Mouse (Mus musculus): ENCODE results near the gene Ttc39a.
"Not testable (repeated sequence)": the region's sequence is repeated elsewhere in the genome, so short reads cannot be mapped to it uniquely, and the experiment has no call there.

Gene Ttc39a

DNA sequence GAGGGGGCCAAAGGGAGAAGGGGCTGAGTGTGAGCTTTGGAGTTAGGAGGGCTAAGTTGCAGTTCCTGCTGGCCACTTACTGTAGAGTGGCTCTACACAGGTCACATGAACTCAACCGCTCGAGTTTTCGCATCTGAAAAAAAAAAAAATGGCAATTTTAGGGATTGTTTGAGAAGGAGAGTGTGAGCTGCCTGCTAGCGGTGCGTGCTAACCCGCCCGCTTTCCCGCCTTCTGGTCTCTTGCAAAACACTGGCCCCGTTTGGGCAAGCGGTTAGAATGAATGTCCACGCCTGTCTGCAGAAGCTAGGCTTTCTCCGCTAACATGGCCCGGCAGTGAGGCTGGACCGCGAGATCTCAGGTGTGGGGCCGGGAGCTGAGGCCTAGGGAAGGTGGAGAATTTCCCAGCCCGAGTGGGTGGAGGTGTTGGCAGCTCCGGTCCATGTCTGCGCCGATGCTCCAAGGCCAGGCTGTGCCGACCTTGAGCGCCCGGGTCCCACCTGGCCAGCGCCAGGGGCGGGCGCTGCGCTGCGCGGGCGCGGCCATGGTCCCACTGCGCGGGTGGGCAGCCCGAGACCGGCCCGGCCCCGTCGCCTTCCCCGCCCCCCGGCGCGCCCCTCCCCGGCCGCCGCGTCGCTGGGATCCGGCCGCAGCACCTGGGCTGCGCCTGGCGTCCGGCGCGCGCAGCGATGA is at the start of gene Ttc39a:
Gene Ttc39a, plus strand, starts transcription at position 138 of the 690 bp plus-strand sequence.
- DNase-seq (ENCODE audit: low read depth, low spot score): peak; percentile 75

DNA sequence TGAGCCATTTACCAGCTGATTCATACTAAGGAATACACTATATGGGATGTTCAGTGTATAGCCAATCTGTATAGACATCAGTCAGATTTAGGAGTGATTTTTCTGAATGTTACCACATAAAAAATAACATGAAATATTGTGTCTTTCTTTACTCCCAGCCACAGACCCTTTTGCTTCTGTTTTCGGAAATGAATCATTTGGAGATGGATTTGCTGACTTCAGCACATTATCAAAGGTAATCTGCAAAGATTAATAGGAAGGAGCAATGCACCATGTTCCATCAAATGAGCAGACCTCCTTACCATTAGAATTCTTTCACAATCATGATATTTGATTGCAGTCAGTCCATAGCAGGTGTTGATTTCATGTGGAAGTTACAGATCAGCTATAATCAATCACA is 28.3 kb upstream of the Ttc39a start:
- DNase-seq (ENCODE audit: low read depth, low spot score): no peak

- no peak for DNase-seq (ENCODE audit: low read depth, low spot score)
These were observed 24.0 kb upstream of the Ttc39a start for GRCm38 (mm10) chr4:109382457-109382856.

- DNase-seq (ENCODE audit: low read depth, low spot score): no peak
These were observed 20.8 kb upstream of the Ttc39a start for GRCm38 (mm10) chr4:109385599-109385998.

- DNase-seq (ENCODE audit: low read depth, low spot score): no peak
These were observed 13.1 kb upstream of the Ttc39a start for GRCm38 (mm10) chr4:109393229-109393779.

DNA sequence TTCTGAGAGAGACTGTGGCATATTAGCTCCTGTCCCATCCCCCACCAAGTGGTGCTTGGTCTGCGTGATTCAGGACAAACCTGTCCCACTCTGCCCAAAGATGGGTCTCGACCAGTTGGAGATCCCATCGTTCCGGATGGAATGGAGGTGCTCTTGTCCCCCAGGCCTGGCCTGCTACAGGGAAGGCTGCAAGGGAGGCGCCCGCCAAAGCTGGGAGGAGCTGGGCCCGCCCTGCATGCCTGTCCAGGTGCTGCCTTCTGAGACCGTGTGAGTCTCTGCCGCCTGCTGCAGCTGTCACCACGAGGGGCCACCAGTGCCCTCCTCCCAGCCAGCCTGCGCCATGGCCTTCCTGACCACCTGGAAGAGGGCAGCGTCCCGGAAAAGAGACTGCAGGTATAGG is 12.5 kb upstream of the Ttc39a start:
- DNase-seq (ENCODE audit: low read depth, low spot score): peak; percentile 18

DNA sequence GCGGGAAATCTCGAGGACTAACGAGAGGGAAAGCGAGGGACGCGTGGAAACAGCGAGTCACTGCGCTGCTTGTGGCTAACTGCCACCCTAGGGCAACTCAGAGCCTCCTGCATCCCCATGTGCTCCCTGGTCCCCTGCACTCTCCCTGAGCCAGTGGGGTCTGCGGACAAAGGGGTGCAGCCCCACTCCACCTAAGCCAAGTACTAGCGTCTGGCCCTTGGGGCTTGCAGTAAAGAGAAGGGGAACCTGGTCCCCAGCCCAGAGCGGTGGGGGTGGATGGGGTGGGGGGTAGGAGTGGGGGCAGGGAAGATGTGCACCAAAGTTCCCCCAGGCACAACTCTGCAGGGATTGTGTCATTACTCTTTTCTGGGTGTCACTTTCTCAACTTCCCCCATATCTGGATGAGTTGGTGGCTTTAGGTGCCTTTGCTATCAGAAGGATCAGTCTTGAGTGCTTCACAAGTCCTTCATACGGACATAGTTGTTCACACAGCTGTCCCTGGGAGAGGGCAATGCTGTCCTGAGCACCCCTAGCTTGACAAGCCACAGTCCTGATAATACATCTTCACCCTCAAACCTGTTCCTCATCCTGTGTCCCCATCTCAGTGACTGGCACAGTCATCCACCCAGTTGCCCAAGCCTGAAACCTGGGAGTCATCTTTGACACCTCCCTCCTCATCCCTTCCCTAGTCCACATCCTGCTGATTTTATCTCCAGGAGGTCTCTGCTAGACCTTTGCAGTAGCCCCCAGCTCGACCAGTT is 11.9 kb upstream of the Ttc39a start:
- no peak for DNase-seq (ENCODE audit: low read depth, low spot score)

DNA sequence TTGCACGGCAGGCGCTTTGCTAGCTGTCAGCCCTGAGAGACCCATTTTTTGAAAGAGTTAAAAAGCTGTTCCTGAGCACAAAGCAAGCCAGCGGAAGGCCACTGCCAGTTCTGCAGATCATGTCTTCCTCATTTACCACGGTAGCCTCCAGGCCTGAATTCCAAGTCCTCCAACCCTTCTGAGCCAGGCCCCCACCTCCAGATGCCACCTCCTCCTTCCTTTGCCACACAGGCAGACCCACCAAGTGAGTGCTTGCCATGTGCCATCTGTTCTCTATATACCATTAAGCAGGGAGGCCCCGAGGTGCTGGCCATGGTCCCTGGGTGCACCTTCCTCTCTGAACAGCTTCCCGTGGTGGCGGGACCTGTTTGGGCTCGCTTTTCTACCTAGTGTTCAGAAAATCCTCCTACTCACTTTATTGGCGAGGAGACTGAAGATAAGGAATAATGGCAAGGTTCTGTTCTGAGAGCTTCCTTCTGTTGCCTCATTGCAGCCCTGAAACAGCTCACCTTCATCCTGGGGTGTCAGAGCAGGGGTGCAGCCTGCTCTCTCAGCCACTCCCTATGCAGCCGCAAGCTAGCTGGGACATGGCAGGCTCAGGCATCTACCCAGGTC is 6.0 kb upstream of the Ttc39a start:
- no peak for DNase-seq (ENCODE audit: low read depth, low spot score)

DNA sequence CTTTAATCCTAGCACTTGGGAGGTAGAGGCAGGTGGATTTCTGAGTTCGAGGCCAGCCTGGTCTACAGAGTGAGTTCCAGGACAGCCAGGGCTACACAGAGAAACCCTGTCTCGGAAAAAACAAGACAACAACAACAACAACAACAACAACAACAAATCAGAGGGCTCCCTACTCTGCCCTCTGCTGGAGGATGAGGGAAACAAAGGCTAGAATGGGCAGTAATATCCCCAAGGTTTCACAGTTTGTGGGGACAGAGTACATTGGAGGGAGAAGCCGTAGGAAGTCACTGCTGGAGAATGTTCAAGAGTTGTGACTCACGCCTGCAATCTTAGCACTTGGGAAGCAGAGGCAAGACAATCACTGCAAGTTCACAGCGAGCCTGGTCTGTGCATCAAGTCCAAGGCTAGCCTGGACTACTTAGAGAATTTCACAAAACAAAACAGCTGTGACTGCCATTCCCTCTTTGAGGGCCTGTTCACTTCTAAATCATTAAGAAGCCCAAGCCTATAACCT is 5.2 kb upstream of the Ttc39a start:
- peak; percentile 25 for DNase-seq (ENCODE audit: low read depth, low spot score)

- DNase-seq (ENCODE audit: low read depth, low spot score): not testable (repeated sequence)
These were observed 1.5 kb upstream of the Ttc39a start for GRCm38 (mm10) chr4:109404908-109405307.

DNA sequence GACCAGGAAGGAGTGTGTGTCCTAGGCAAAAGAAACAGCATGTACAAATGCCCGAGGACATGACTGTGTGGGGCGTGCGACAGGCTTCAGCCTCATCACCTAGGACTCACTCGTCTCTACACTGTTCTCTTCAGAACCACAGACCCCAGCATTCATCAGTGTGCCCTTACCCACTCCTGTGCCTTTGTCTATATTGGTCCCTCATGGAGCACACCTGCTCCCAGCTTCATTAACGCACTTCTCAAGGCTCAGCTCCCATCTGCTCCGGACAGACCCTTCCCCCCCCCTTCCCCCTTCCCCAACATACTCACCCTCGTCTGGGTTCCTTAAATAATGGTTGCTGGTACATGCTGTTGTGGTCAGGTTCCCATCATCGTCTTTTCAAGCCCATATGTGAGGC is 1.0 kb upstream of the Ttc39a start:
- DNase-seq (ENCODE audit: low read depth, low spot score): no peak

- DNase-seq (ENCODE audit: low read depth, low spot score): no peak
These were observed 353 bp upstream of the Ttc39a start for GRCm38 (mm10) chr4:109406054-109406485.

- no peak for DNase-seq (ENCODE audit: low read depth, low spot score)
These were observed 725 bp downstream of the Ttc39a start for GRCm38 (mm10) chr4:109407176-109407520.

GRCm38 (mm10) chr4:109407701-109408485 is 1.5 kb downstream of the Ttc39a start:
- no peak for DNase-seq (ENCODE audit: low read depth, low spot score)

DNA sequence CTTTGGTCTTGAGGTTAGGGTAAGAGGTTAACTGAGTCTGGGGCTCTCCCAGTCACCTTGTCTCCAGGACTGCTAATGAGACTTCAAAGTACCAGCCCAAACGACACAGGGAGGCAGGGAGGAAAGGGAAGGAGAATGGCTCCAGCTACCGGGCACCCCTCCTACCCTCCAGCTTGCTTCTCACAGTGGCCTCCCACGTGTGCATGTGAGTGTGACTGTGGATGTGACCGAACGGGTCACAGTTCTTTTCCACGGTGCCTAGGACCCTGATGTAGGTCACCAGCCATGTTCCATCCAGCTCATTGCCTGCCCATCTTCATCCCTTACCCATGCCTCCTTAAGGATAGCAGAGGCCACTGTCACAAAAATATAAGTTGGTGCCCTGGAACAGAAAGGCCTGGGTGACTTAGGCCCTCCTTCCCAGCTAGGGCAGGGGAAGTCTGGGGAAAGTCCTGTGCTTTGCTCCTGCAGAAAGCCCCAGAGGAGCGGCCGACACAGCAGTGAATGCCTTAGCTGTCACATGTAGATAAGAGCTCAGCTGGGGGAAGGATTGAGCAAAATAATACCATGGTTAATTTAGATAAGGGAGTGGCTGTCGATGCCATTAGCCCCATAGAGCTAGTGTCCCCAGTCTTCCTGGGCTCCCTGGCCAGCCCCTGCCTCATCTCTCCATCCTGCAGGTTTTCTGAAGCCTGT is 4.4 kb downstream of the Ttc39a start:
- DNase-seq (ENCODE audit: low read depth, low spot score): no peak

- no peak for DNase-seq (ENCODE audit: low read depth, low spot score)
These were observed 5.0 kb downstream of the Ttc39a start for GRCm38 (mm10) chr4:109411377-109411967.

GRCm38 (mm10) chr4:109412233-109412632 is 5.8 kb downstream of the Ttc39a start:
- no peak for DNase-seq (ENCODE audit: low read depth, low spot score)

- no peak for DNase-seq (ENCODE audit: low read depth, low spot score)
These were observed 11.6 kb downstream of the Ttc39a start for GRCm38 (mm10) chr4:109417998-109418397.

DNA sequence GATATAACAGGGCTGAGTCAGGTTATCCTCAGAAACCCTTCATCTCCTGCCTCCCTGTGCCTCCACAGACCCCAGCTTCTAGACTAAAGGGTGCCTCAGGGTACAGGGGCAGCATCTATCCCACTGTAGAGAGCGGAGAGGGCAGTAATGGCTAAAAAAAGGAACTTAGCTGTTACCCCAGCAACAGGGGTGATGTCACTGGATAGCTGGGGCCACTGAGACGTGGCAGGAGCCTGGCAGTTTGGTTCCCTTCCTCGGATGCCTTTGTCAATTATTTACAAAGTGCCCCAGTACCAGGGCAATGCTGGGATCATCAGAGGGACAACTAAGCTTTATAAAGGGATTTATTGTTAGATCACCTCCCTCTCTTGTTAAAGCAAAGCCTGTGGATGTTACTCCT is 12.6 kb downstream of the Ttc39a start:
- no peak for DNase-seq (ENCODE audit: low read depth, low spot score)

- DNase-seq (ENCODE audit: low read depth, low spot score): no peak
These were observed 13.1 kb downstream of the Ttc39a start for GRCm38 (mm10) chr4:109419563-109419962.

Data from ZHBTc4 (cell line).